Mouse (Mus musculus) kidney, adult 2 months (tissue): ENCODE results near the gene Traf4.

ENCODE experiments used
- CTCF ChIP-seq: fragments of 200-500 bp; conservative IDR thresholded peaks from 2 replicates; pipeline ENCODE4 v1.5.1; 2011; ENCODE audit warnings: low read depth, mild to moderate bottlenecking, control low read depth, low read length, moderate library complexity, mixed read lengths; ENCODE audit not compliant: insufficient read depth, insufficient read length
- POLR2A ChIP-seq: fragments of 200-500 bp; IDR thresholded peaks from one replicate; pipeline ENCODE4 v1.6.1; 2011; ENCODE audit warnings: low read depth, low read length, control low read depth

DNA sequence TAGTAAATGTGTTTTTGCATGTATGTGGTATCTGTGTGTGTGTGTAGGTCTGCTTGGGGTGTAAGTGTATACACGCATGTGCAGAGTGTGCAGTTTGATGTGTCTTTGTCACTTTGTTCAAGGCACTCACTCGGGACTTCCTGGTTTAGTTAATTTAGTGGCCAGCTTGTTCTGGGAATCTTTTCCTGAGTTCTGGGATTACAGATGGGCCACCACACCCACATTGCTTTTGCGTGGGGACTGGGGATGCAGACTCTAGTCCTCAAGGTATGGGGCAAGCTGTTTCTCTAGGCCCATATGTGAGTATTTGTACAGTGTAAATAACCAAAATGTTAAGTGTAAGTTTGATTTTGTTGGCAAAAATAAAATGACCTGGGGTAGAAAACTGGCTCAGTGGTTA, 31.0 kb downstream of the Traf4 start:
- TF ChIP-seq POLR2A, result no peak
- TF ChIP-seq CTCF, result no peak
